Mouse (Mus musculus): ENCODE data around the gene Kcnq1.

- no peak for TF ChIP-seq SMC3 (IDR thresholded peaks at IDR 0.05; ENCODE audit: low read depth, low read length)
- TF ChIP-seq PAX5 (IDR thresholded peaks at IDR 0.05; ENCODE audit: low read length), result no peak
- no peak for TF ChIP-seq EP300 (IDR thresholded peaks at IDR 0.05; ENCODE audit: low read length)
- no peak for TF ChIP-seq POLR2A (IDR thresholded peaks at IDR 0.05; ENCODE audit: low read depth, low read length)
- no peak for TF ChIP-seq UBTF (IDR thresholded peaks at IDR 0.05; ENCODE audit: low read depth, low read length)
- no peak for TF ChIP-seq ZMIZ1 (IDR thresholded peaks at IDR 0.05; ENCODE audit: low read depth, low read length)
- TF ChIP-seq POLR2AphosphoS2 (IDR thresholded peaks at IDR 0.05; ENCODE audit: low read depth, low read length), result no peak
- TF ChIP-seq CTCF (conservative IDR thresholded peaks at IDR 0.05 in 1 of 2, IDR thresholded peaks at IDR 0.05 in 1 of 2; ENCODE audit: low read depth in 2 of 2, low read length in 2 of 2), result no peak
- no peak for TF ChIP-seq MXI1 (IDR thresholded peaks at IDR 0.05; ENCODE audit: low read depth, low read length)
- TF ChIP-seq SIN3A (IDR thresholded peaks at IDR 0.05; ENCODE audit: low read length), result no peak
Measured at GRCm38 (mm10) chr7:143119826-143120225, 13.7 kb downstream of the Kcnq1 start.
